Mouse (Mus musculus): ENCODE data around the gene Itpkb. TPM values are rescaled to one million over a fixed set of nuclear protein-coding genes. Genes with fewer than 3 reads are reported as not detected.

Itpkb gene
- total and polyA plus RNA-seq, 2 experiments from 2014 or later, result 5.1 to 24.9 TPM

DNA sequence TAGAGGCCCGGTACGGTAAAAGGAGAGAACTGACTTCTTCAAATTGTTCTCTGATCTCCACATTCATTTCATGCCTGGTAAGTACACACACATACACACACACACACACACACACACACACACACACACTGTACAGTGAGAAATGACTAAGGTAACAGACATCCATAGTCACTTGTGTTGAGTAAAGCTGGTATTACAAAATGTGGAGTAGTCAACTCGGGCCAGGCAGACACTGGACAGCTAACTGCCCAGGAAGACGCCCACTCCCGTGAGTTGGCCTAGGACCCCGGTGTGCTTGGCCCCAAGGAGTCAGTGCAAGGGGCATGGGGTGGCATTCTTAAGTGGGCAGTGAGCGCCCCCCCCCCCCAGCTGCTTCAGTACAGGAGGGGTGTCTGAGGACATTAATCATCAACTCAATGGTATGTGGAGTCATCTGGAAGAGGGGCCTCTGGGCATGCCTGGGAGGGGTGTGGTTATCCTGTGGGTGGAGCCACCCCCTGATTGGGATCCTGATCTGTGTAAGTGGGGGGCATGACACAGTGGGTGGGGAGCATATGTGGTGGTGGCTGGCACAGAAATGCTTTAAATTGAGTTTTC lies 41.3 kb upstream of the Itpkb start:
- no peak for TF ChIP-seq CTCF (IDR thresholded peaks at IDR 0.05; ENCODE audit: low read depth)
- TF ChIP-seq EP300 (IDR thresholded peaks at IDR 0.05; ENCODE audit: low read depth), result no peak
- no peak overlapping the region for H3K4me3 ChIP-seq (ENCODE audit: low read depth, low read length)
- H3K4me2 ChIP-seq (ENCODE audit: low read depth, low read length), result no peak overlapping the region
- DNase-seq (ENCODE audit: low spot score) (no peak), ATAC-seq (ENCODE audit: insufficient read depth, low read depth) (no peak)
- no peaks in the 10 kb centered on the region for H3K36me3 ChIP-seq (replicated peaks; ENCODE audit: control insufficient read depth, insufficient read depth, low read length)
- H3K9ac ChIP-seq (replicated peaks; ENCODE audit: low read depth, low read length), result no peak overlapping the region
- H3K4me1 ChIP-seq (ENCODE audit: control insufficient read depth, insufficient read depth), result peaks cover 9% of the 10 kb centered on the region; the same call in 1 of the 2 replicates
- no peaks in the 10 kb centered on the region for H3K9me3 ChIP-seq (replicated peaks; ENCODE audit: control insufficient read depth, low read length)
- H3K27me3 ChIP-seq (ENCODE audit: control insufficient read depth, insufficient read depth, low read length), result no peaks in the 10 kb centered on the region
- WGBS, result 89% methylated on average over 7 of the region's 7 CpGs
- no peak overlapping the region for H3K27ac ChIP-seq (ENCODE audit: low read depth)

DNA sequence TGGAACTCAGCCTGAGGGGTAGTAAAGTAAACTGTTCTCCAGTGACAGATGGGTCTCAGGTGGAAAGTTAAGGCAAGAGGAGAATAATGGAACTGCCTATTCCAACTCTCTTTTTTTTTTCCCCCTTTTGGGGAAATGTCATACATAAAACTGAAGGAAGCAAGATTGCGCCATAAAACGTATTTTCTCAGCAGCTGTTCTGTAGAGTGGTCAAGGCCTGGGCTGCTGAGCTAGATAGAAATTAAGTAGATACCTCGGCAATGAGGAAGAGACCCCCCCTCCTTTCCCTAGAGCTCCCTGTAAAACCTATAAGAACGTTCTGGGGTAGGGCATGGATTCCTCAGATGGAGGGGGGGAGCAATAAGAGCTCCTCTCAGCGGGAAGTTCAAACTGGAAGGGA lies 40.5 kb upstream of the Itpkb start:
- no peak overlapping the region for H3K4me3 ChIP-seq (ENCODE audit: low read depth, low read length)

DNA sequence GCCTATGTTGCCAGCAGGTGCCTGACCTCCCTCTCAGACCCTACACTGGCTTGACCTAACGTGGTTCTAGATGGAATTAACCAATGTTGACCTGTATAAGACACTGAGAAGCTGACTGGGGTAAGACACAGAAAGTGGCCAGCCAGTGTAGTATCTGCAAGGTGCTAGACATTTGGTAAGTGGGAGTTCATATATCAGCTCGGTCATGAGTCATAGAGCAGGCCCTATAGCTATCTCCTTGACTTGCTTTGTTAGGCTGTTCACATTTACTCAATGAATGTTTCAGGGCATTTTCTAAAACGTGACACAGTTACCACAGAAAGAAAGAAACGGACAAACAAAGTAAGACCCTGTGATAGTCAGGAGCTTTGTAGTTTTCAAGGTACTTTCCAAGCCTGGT lies 39.9 kb upstream of the Itpkb start:
- 78% methylated on average over 4 of the region's 4 CpGs for WGBS
- H3K27ac ChIP-seq (ENCODE audit: low read depth), result no peak overlapping the region
- no peak overlapping the region for H3K4me3 ChIP-seq (ENCODE audit: low read depth, low read length)
- ATAC-seq (ENCODE audit: insufficient read depth, low read depth) (no peak), DNase-seq (ENCODE audit: low spot score) (no peak)
- no peak overlapping the region for H3K9ac ChIP-seq (replicated peaks; ENCODE audit: low read depth, low read length)
- H3K36me3 ChIP-seq (replicated peaks; ENCODE audit: control insufficient read depth, insufficient read depth, low read length), result no peaks in the 10 kb centered on the region
- TF ChIP-seq CTCF (IDR thresholded peaks at IDR 0.05; ENCODE audit: low read depth) (no peak), EP300 (IDR thresholded peaks at IDR 0.05; ENCODE audit: low read depth) (no peak)
- H3K27me3 ChIP-seq (ENCODE audit: control insufficient read depth, insufficient read depth, low read length), result no peaks in the 10 kb centered on the region
- 0 out of 2 replicates have a peak, but pooled peaks cover 3% of the 10 kb centered on the region for H3K4me1 ChIP-seq (ENCODE audit: control insufficient read depth, insufficient read depth)
- no peak overlapping the region for H3K4me2 ChIP-seq (ENCODE audit: low read depth, low read length)
- no peaks in the 10 kb centered on the region for H3K9me3 ChIP-seq (replicated peaks; ENCODE audit: control insufficient read depth, low read length)

More for the DNA sequence above, 40.5 kb upstream of the Itpkb start:
- no peaks in the 10 kb centered on the region for H3K27me3 ChIP-seq (ENCODE audit: control insufficient read depth, insufficient read depth, low read length)
- no peak for ATAC-seq (ENCODE audit: insufficient read depth, low read depth)
- no peak overlapping the region for H3K9ac ChIP-seq (replicated peaks; ENCODE audit: low read depth, low read length)
- TF ChIP-seq EP300 (IDR thresholded peaks at IDR 0.05; ENCODE audit: low read depth) (no peak), CTCF (IDR thresholded peaks at IDR 0.05; ENCODE audit: low read depth) (no peak)
- H3K36me3 ChIP-seq (replicated peaks; ENCODE audit: control insufficient read depth, insufficient read depth, low read length), result no peaks in the 10 kb centered on the region
- no peak overlapping the region for H3K4me2 ChIP-seq (ENCODE audit: low read depth, low read length)
- no peak for DNase-seq (ENCODE audit: low spot score)
- no peaks in the 10 kb centered on the region for H3K9me3 ChIP-seq (replicated peaks; ENCODE audit: control insufficient read depth, low read length)
- no peak overlapping the region for H3K27ac ChIP-seq (ENCODE audit: low read depth)
- H3K4me1 ChIP-seq (ENCODE audit: control insufficient read depth, insufficient read depth), result 0 out of 2 replicates have a peak, but pooled peaks cover 3% of the 10 kb centered on the region
- WGBS, result 77% methylated on average over 5 of the region's 5 CpGs

DNA sequence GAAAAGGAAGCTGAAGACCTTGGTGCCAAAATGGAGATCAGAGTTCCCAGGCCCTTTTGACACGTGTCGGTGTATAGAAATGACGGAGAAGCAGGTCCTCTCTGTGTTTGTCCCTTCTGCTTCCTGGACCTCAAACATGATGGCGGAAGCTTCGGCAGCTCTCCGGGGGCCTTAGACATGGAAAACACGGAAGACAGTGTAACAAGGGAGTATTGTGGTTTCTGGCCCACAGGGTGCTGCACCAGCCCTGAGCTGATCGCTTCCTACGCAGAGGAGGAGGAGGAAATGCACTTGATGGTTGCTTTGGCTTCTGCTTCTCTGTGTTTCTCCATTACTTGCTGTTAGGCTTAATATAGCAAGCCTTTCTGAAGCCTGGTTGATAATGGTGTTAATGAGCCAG lies 34.2 kb upstream of the Itpkb start:
- H3K9me3 ChIP-seq (replicated peaks; ENCODE audit: control insufficient read depth, low read length), result no peaks in the 10 kb centered on the region
- ATAC-seq (ENCODE audit: insufficient read depth, low read depth), result no peak
- 67% methylated on average over 9 of the region's 9 CpGs for WGBS

DNA sequence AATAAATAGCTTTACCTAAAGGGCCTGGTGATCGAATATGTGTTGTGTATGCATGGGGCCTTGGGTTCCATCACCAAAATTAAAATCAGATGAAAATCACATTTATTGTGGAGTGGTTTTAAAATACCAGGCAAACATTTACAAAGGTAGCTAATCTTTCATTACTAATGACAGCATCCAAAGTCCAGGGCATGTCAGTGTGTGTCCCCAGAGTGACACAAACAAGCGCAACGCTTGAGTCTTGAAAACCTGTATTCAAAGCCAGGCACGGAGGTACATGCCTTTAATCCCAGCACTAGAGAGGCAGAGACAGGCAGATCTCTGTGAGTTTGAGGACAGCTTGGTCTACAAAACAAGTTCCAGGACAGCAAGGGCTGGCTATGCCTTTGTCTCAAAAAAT lies 30.6 kb upstream of the Itpkb start:
- H3K4me1 ChIP-seq (ENCODE audit: control insufficient read depth, insufficient read depth), result peaks cover 15% of the 10 kb centered on the region; the same call in 1 of the 2 replicates
- no peaks in the 10 kb centered on the region for H3K9me3 ChIP-seq (replicated peaks; ENCODE audit: control insufficient read depth, low read length)
- 92% methylated on average over 4 of the region's 4 CpGs for WGBS
- H3K36me3 ChIP-seq (replicated peaks; ENCODE audit: control insufficient read depth, insufficient read depth, low read length), result no peaks in the 10 kb centered on the region
- TF ChIP-seq CTCF (IDR thresholded peaks at IDR 0.05; ENCODE audit: low read depth) (no peak), EP300 (IDR thresholded peaks at IDR 0.05; ENCODE audit: low read depth) (no peak)
- H3K27me3 ChIP-seq (ENCODE audit: control insufficient read depth, insufficient read depth, low read length), result no peaks in the 10 kb centered on the region
- ATAC-seq (ENCODE audit: insufficient read depth, low read depth) (no peak), DNase-seq (ENCODE audit: low spot score) (no peak)
- no peak overlapping the region for H3K9ac ChIP-seq (replicated peaks; ENCODE audit: low read depth, low read length)
- H3K4me3 ChIP-seq (ENCODE audit: low read depth, low read length), result no peak overlapping the region
- no peak overlapping the region for H3K27ac ChIP-seq (ENCODE audit: low read depth)
- H3K4me2 ChIP-seq (ENCODE audit: low read depth, low read length), result no peak overlapping the region

More for the DNA sequence above, 34.2 kb upstream of the Itpkb start:
- H3K4me1 ChIP-seq (ENCODE audit: control insufficient read depth, insufficient read depth), result no peaks in the 10 kb centered on the region
- no peak overlapping the region for H3K9ac ChIP-seq (replicated peaks; ENCODE audit: low read depth, low read length)
- no peak overlapping the region for H3K4me3 ChIP-seq (ENCODE audit: low read depth, low read length)
- TF ChIP-seq EP300 (IDR thresholded peaks at IDR 0.05; ENCODE audit: low read depth) (no peak), CTCF (IDR thresholded peaks at IDR 0.05; ENCODE audit: low read depth) (no peak)
- no peak for DNase-seq (ENCODE audit: low spot score)
- no peak overlapping the region for H3K4me2 ChIP-seq (ENCODE audit: low read depth, low read length)
- no peaks in the 10 kb centered on the region for H3K27me3 ChIP-seq (ENCODE audit: control insufficient read depth, insufficient read depth, low read length)
- H3K36me3 ChIP-seq (replicated peaks; ENCODE audit: control insufficient read depth, insufficient read depth, low read length), result no peaks in the 10 kb centered on the region
- peak overlapping the region; percentile 38 for H3K27ac ChIP-seq (ENCODE audit: low read depth)

DNA sequence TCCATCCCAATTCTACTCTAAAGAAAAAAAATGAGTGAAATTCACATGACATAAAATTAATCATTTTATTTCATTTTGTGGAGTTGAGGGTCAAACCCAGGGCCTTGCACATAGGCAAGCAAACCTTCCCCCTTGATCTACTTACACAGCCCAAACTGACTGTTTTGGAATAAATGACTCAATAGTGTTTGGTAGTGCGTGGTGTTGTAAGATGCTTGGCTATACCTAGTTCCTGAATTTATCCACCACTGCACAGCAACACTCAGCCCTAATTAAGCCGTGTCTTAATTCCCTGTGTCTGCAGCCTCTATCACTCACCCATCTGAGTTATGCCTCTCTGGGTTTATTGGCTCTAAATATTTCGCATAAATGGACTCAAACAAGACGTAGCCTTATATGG lies 30.0 kb upstream of the Itpkb start:
- peaks cover 15% of the 10 kb centered on the region; the same call in 1 of the 2 replicates for H3K4me1 ChIP-seq (ENCODE audit: control insufficient read depth, insufficient read depth)
- no peaks in the 10 kb centered on the region for H3K27me3 ChIP-seq (ENCODE audit: control insufficient read depth, insufficient read depth, low read length)
- ATAC-seq (ENCODE audit: insufficient read depth, low read depth), result no peak
- no peak overlapping the region for H3K4me2 ChIP-seq (ENCODE audit: low read depth, low read length)
- WGBS, result 92% methylated on average over 4 of the region's 4 CpGs
- no peak overlapping the region for H3K4me3 ChIP-seq (ENCODE audit: low read depth, low read length)
- H3K27ac ChIP-seq (ENCODE audit: low read depth), result no peak overlapping the region
- H3K9me3 ChIP-seq (replicated peaks; ENCODE audit: control insufficient read depth, low read length), result no peaks in the 10 kb centered on the region
- H3K9ac ChIP-seq (replicated peaks; ENCODE audit: low read depth, low read length), result no peak overlapping the region
- TF ChIP-seq CTCF (IDR thresholded peaks at IDR 0.05; ENCODE audit: low read depth), result no peak
- TF ChIP-seq EP300 (IDR thresholded peaks at IDR 0.05; ENCODE audit: low read depth), result no peak
- DNase-seq (ENCODE audit: low spot score), result no peak
- no peaks in the 10 kb centered on the region for H3K36me3 ChIP-seq (replicated peaks; ENCODE audit: control insufficient read depth, insufficient read depth, low read length)
